Mouse (Mus musculus) stomach, postnatal 0 days (tissue): ENCODE measurements around the gene Rps21. TPM values are rescaled to one million over a fixed set of nuclear protein-coding genes. Genes with fewer than 3 reads are reported as not detected.

Source experiments
- ATAC-seq: fragments of 200-750 bp; cut with Nextera tagmentation; 2 replicates; pipeline ENCODE4 v1.8.0; 2017; ENCODE audit not compliant: low FRiP score, low TSS enrichment
- DNase-seq: peaks from one replicate; pipeline ENCODE4 v3.0.0-alpha.2; 2016; ENCODE audit warnings: low spot score
- H3K27ac ChIP-seq: fragments of 300-500 bp; sonication (generic); replicated peaks from 2 replicates; pipeline ENCODE4 v1.5.1; 2014; ENCODE audit warnings: mild to moderate bottlenecking, control low read depth
- H3K27me3 ChIP-seq: fragments of 300-500 bp; sonication (generic); 2 replicates; pipeline ENCODE4 v1.6.1; 2014; ENCODE audit warnings: low read length; ENCODE audit not compliant: control insufficient read depth, insufficient read depth
- H3K36me3 ChIP-seq: fragments of 300-500 bp; sonication (generic); 2 replicates; pipeline ENCODE4 v1.6.1; 2014; ENCODE audit warnings: low read length, mixed read lengths; ENCODE audit not compliant: control insufficient read depth, insufficient read depth
- H3K4me1 ChIP-seq: fragments of 300-500 bp; sonication (generic); replicated peaks from 2 replicates; pipeline ENCODE4 v1.6.1; 2014; ENCODE audit warnings: antibody characterized with exemption; ENCODE audit not compliant: control insufficient read depth, insufficient read depth
- H3K4me2 ChIP-seq: fragments of 300-500 bp; sonication (generic); replicated peaks from 2 replicates; pipeline ENCODE4 v1.6.1; 2014; ENCODE audit warnings: low read depth, mild to moderate bottlenecking, control low read depth, moderate library complexity
- H3K4me3 ChIP-seq: fragments of 300-500 bp; sonication (generic); 2 replicates; pipeline ENCODE4 v1.5.1; 2014; ENCODE audit warnings: low read depth, low read length, control low read depth
- H3K9ac ChIP-seq: fragments of 300-500 bp; sonication (generic); 2 replicates; pipeline ENCODE4 v1.6.1; 2014; ENCODE audit warnings: mild to moderate bottlenecking, low read length, control low read depth, mixed read lengths
- H3K9me3 ChIP-seq: fragments of 300-500 bp; sonication (generic); 2 replicates; pipeline ENCODE4 v1.6.1; 2016; ENCODE audit warnings: low read length; ENCODE audit not compliant: control insufficient read depth
- CTCF ChIP-seq: IDR thresholded peaks from 2 replicates; pipeline ENCODE4 v1.5.1; 2016; ENCODE audit warnings: antibody characterized with exemption, low read depth, mild to moderate bottlenecking, moderate library complexity
- EP300 ChIP-seq: optimal IDR thresholded peaks from 2 replicates; pipeline ENCODE3; 2016; ENCODE audit warnings: antibody characterized with exemption
- WGBS: fragments of 180-500 bp; shearing (Covaris S2); extraction: QIAGEN DNeasy Blood & Tissue Kit; methylation state at CpG from one replicate; pipeline ENCODE4 v1.1.7; 2014; 5-methylcytosine and 5-hydroxymethylcytosine counted together
- polyA plus RNA-seq: library from polyadenylated mRNA; unstranded; fragments of >200 nt; fragmentation: Nextera tagmentation; extraction: Ambion mirVana; gene quantifications from 2 replicates; pipeline ENCODE4 v1.2.1, GENCODE M21; 2015

Rps21 gene
- polyA plus RNA-seq = 604 and 680 TPM in 2 replicates

- Histone ChIP-seq H3K9me3 (no peaks in the 10 kb centered on the region), H3K36me3 (peaks cover 9% of the 10 kb centered on the region), H3K4me1 (peaks cover 3% of the 10 kb centered on the region; the same call in 1 of the 2 replicates), H3K4me2 (peak within 1 kb of the TSS; percentile 89), H3K27me3 (no peaks in the 10 kb centered on the region), H3K4me3 (peak within 1 kb of the TSS; percentile 84), H3K27ac (peak within 1 kb of the TSS; percentile 90), H3K9ac (peak within 1 kb of the TSS; percentile 87)
- under 1% methylated on average over 38 of the region's 38 CpGs for WGBS
- DNase-seq = peak; percentile 98
- TF ChIP-seq CTCF (0 out of 2 replicates have a peak, but pooled peaks have one; percentile 1), EP300 (no peak)
- peak; percentile 97 for ATAC-seq
Observed at GRCm38 (mm10) chr2:180257001-180257521, at the start of gene Rps21. TSS of gene Rps21 (plus strand) at chr2:180257377.

DNA sequence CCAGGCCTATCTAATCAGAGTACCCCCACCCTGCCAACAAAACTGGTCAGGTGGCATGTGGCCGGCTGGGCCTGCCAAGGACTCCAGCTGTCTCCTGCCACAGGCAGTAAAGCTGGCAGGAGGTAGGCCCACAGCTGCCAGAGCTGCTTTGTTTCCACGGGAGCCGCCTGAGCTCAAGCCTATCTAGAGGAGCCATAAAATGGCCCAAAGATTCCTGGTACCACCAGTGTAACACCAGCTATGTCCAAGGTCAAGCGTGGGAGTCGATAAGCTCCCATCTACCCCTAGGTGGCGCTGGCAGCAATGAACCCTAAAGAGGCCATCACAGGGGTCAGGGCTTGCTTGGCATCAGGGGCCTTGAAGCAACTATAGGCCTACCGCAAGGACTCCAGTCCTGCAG is 49.3 kb upstream of the Rps21 start:
- Histone ChIP-seq H3K4me3 (no peak overlapping the region), H3K27me3 (no peaks in the 10 kb centered on the region), H3K4me2 (no peak overlapping the region), H3K36me3 (peaks cover 12% of the 10 kb centered on the region; the same call in 1 of the 2 replicates), H3K27ac (no peak overlapping the region), H3K9ac (no peak overlapping the region), H3K9me3 (no peaks in the 10 kb centered on the region), H3K4me1 (no peaks in the 10 kb centered on the region)
- DNase-seq (peak; percentile 63), ATAC-seq (peak; percentile 35; the same call in 1 of the 2 replicates)
- peak; percentile 74 for TF ChIP-seq CTCF
- TF ChIP-seq EP300 = no peak
- 68% methylated on average over 7 of the region's 7 CpGs for WGBS

DNA sequence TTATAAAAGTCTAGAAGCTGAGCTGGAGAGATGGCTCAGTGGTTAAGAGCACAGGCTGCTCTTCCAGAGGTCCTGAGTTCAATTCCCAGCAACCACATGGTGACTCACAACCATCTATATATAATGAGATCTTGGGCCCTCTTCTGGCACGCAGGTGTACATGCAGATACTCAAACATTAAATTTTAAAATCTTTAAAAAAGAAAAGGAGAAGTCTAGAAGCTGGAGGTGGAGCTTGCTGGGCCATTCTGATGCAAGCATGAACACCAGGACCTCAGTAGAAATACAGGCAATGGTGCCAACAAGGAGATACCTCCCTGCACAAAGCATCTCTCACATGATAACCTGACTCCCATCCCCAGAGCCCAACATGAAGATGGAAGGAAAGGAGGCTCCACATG is 48.2 kb upstream of the Rps21 start:
- H3K36me3 ChIP-seq = peaks cover 9% of the 10 kb centered on the region; the same call in 1 of the 2 replicates
- WGBS = 71% methylated on average over 1 of the region's 1 CpGs
- H3K4me2 ChIP-seq = no peak overlapping the region
- no peak overlapping the region for H3K4me3 ChIP-seq
- DNase-seq = no peak
- TF ChIP-seq EP300 (no peak), CTCF (peak; percentile 20)
- ATAC-seq = no peak
- H3K4me1 ChIP-seq = no peaks in the 10 kb centered on the region
- no peaks in the 10 kb centered on the region for H3K27me3 ChIP-seq
- H3K9ac ChIP-seq = no peak overlapping the region
- H3K9me3 ChIP-seq = no peaks in the 10 kb centered on the region
- H3K27ac ChIP-seq = no peak overlapping the region

DNA sequence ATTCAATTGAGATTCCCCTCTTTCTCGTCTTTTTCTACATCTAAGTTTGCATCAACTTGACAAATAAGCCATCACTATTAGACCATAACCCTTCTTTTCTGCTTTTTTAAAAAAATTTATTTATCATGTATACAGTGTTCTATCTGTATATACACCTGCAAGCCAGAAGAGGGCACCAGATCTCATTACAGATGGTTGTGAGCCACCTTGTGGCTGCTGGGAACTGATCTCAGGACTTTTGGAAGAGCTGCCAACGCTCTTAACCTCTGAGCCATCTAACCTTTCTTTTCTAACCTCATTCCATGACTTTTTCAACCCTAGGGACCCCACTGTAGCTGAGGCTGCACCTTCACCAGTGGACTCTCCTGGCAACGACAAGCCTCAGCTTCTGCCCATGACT is 44.9 kb upstream of the Rps21 start:
- no peak for ATAC-seq
- 95% methylated on average over 3 of the region's 3 CpGs for WGBS

DNA sequence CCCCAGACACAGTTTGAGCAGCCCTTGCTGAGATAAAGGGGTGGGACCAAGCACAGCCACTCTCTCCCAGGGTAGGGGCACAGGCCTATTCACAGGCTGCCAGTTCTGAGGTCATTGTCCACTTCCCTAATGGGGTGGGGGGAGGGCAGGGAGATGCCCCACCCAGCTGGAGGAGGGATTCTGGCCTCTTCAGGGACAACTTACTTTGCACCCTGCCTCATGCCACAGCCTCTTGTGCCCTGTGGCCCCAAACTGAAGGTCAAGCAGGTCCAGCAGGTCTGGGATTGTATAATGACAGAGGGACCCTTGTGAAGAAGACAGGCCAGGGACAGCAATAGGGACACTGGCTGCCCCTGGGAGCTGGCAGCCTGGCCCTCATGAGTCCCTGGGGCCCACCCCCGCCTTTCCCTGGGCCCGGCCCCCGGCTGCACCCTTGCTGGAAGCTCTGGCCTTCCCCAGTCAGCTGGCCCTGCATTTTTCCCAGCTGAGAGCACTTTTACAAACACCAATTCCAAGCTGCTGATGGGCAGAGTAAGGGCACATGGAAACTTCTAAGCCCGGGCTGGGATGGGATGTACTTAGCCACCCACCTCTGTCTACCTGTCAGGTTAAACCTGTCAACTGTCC is 42.7 kb upstream of the Rps21 start:
- H3K27ac ChIP-seq = peak overlapping the region; percentile 77
- H3K4me1 ChIP-seq = peaks cover 21% of the 10 kb centered on the region
- peak; percentile 42 for ATAC-seq
- TF ChIP-seq CTCF = no peak
- no peaks in the 10 kb centered on the region for H3K9me3 ChIP-seq
- H3K9ac ChIP-seq = peak overlapping the region; percentile 27; the same call in 1 of the 2 replicates
- DNase-seq = peak; percentile 64
- peak overlapping the region; percentile 29; the same call in 1 of the 2 replicates for H3K4me2 ChIP-seq
- no peaks in the 10 kb centered on the region for H3K27me3 ChIP-seq
- no peaks in the 10 kb centered on the region for H3K36me3 ChIP-seq
- no peak overlapping the region for H3K4me3 ChIP-seq
- 25% methylated on average over 4 of the region's 4 CpGs for WGBS

More for the DNA sequence above, 44.9 kb upstream of the Rps21 start:
- no peak for DNase-seq
- no peak overlapping the region for H3K4me3 ChIP-seq
- no peak overlapping the region for H3K9ac ChIP-seq
- H3K36me3 ChIP-seq = no peaks in the 10 kb centered on the region
- peaks cover 16% of the 10 kb centered on the region for H3K4me1 ChIP-seq
- TF ChIP-seq CTCF (peak; percentile 58), EP300 (no peak)
- H3K9me3 ChIP-seq = no peaks in the 10 kb centered on the region
- no peak overlapping the region for H3K4me2 ChIP-seq
- no peak overlapping the region for H3K27ac ChIP-seq
- no peaks in the 10 kb centered on the region for H3K27me3 ChIP-seq

- WGBS = 14% methylated on average over 8 of the region's 8 CpGs
- H3K4me2 ChIP-seq = peak overlapping the region; percentile 29; the same call in 1 of the 2 replicates
- no peak for DNase-seq
Observed at GRCm38 (mm10) chr2:180215011-180215461, 42.1 kb upstream of the Rps21 start.

More at GRCm38 (mm10) chr2:180215011-180215461, 42.1 kb upstream of the Rps21 start:
- H3K9ac ChIP-seq = peak overlapping the region; percentile 27; the same call in 1 of the 2 replicates
- no peak for ATAC-seq
- no peaks in the 10 kb centered on the region for H3K27me3 ChIP-seq
- H3K9me3 ChIP-seq = no peaks in the 10 kb centered on the region
- TF ChIP-seq CTCF (no peak), EP300 (no peak)
- peak overlapping the region; percentile 77 for H3K27ac ChIP-seq
- H3K4me3 ChIP-seq = no peak overlapping the region
- H3K4me1 ChIP-seq = peaks cover 21% of the 10 kb centered on the region
- H3K36me3 ChIP-seq = no peaks in the 10 kb centered on the region
